Mouse (Mus musculus) urinary bladder, adult 18-20 months (tissue): ENCODE measurements around the gene Art1.

Experiments
- DNase-seq, 2 experiments: peaks; one replicate each; pipeline ENCODE4 v3.0.0; 2022; ENCODE audit warnings: low spot score in 2 of 2, mixed read lengths in 2 of 2

Art1 gene

DNA sequence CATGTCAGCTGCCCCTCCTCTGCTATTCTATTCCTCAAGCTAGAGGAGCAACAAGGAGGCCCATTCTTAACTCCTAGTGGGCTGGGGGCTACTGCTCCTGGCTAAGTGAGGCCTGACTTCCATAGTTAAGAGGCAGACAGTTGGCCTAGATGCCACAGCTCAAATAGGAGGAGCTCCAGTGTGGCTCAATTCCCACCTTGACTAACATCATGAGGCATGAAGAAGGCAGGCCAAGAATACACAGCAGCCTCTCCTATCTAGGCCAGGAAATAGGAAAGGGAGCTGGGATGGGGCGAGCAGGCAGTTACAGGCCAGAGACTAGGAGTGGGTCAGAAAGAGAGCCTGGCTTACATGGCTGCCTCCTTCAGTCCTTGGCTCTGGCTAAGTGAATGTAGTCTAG, 6.7 kb downstream of the Art1 start:
- DNase-seq: no peak

DNA sequence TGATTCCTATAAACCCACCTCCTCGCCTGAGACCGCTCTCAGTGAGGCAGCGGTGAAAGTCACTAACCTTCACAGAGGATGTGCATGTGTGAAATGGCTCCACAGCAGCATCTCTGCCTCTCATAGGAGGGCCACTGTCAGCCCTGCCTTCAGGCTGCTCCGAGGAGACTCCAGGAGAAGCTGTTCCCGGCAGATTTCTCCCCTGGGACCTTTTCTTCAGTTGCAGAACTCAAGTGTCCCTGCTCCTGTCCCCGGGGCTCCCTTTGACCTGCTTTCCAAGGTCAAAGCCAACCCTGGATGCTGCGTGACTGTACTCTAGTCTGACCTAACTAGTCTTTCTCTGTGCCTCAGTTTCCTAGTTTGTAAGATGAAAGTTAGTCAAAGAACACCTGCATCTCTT, 7.6 kb downstream of the Art1 start, which contains the start of gene Art5:
Art5 (minus strand) TSS at position 319 of the 400 bp plus-strand sequence.
- no peak for DNase-seq

- DNase-seq: no peak
Observed at GRCm38 (mm10) chr7:102109746-102110145, 8.2 kb downstream of the Art1 start.

DNA sequence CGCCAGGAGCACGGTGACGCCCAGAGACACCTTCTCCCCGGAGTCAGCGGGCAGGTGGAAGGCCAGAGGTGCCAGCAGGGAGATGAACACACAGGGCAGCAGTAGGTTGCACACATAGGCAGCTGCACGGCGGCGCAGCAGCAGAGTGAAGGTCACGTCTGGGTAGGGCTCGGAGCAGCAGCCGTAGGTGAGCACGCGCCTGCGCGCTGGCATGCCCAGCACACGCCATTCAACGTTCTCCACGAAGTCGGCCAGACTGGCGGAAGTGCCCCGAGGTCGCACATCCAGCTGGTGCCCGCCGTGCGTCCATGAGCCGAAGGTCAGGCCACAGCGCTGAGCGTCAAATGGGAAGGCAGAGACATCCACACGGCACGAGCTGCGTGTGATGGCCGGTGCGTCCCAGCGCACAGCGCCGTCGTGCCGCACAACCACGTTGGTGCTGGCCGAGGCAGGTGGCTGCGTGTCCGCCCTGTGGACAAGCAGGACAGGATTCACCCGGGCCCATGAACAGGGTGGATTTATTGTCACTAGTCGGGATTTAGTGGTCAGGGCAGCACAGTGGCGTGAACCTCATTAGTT, 11.7 kb downstream of the Art1 start:
- DNase-seq: no peak

DNA sequence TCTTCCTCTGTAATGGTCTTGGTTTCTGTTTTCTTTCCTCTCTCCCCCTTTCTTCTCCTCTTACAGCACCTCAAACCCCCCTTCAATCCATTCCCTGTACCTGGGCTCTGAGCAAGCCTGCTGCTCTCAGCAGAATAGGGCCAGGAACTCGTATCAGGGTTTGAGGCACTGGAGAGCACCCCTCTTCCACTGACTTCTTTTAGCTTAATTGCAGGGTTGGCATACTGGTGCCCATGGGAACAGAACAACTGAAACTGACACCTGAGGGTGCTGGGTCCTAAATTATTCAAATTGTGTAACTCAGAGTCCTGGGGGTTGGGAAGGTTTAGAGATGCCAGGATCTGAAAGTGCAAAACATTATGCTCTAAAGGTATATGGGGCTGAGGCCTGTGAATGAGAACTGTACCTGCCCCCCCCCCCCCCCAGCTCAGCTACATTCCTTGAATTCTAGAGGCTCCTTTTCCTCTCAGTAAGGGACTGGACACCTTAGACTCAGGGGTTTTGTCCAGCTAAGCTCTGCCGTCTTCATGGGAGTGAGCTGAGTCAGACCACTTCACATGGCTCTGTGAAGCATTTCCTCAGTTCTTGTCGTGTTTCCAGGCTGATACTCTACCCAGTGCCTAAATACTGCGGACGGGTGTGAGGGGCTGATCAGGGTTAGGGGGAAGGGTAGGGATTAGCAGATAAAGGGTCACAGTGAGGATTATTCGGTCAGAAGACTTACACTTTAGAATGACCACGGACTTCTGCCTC, 15.2 kb downstream of the Art1 start, which contains the start of gene Chrna10:
Chrna10 (minus strand) TSS at position 250 of the 753 bp plus-strand sequence.
- DNase-seq: no peak

DNA sequence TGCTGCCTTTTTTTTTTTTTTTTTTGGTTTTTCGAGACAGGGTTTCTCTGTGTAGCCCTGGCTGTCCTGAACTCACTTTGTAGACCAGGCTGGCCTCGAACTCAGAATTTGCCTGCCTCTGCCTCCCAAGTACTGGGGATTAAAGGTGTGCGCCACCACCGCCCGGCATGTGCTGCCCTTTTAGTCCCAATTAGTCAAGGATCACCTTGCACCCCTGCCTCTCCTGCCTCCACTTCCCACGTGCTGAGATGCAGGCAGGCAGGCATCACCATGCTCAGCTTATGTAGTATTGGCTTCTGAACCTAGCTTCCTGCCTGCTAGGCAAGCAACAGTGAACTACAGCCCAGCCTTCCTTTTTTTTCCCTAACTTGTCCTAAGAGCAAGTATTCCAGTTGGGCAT, 15.8 kb downstream of the Art1 start:
- no peak for DNase-seq

DNA sequence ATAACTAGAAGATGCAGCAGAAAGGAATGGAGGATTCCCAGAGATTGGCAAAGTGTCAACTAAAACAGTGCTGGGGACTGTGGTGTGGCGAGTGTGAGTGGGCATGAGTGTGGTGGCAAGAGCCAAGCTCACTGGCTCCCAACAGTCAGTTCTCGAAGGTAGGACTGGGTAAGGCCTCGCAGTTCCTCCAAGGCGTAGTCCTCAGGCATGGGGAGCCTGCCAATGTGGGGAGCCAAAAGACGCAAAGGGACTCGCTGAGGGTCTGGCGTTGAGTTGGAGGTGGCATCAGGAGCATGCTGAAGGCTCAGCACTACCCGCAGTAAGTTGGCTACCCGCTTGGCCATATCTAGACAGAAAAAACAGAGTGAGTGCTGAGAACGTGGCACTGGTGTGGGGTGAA, 18.8 kb downstream of the Art1 start:
- no peak for DNase-seq

DNA sequence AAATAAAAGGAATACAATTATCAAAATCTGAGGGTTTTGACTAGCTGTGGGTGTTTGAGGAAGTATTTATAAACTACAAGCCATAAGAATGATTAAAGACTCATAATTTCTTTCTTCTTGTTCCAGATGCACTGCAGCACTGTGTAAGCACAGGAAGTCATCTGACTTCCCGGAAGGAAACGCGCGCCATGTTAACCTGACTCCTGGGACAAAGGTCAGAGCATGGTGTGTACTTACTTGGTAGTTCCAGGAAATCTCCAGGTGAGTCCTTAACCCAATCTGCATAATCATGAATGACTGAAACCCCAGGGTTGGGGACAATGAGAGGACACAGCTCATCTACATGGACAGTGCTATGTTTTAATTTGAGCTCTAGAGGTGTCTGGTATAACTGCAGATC, 30.9 kb downstream of the Art1 start:
- no peak for DNase-seq

DNA sequence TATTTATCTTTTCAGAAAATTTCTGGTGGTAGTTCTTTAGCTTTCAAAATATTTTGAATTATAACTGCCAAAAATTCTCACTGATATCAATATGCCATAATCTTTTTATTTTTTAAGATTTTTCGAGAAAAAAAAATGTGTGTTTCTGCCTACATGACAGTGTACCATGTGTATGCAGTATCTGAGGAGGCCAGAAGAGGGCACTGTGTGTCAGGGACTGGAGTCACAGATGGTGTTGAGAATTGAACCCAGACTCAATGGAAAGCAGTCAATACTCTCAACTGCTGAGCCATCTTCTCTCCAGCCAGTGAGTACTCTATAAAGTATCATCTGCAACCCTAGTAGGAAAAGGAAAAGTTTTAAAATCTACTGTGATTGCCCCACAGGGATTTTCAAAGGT, 35.9 kb downstream of the Art1 start:
- no peak for DNase-seq

DNA sequence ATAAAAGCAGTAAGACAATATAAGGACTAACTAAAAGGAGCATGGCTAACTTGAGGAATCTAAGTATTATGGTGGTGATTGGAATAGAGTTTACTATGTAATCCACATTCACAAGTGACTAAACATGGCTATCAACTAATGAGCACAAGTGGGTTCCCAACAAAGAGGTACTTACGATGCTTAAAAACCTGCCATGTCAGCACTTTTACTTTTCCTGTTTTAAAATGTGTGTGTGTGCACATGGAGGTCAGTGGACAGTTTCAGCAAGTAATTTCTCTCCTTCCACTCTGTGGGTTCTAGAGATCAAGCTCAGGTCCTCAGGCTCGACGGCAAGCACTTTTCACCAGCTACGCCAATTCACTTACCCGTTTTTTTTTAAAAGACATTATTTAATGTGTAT, 36.4 kb downstream of the Art1 start:
- no peak for DNase-seq

DNA sequence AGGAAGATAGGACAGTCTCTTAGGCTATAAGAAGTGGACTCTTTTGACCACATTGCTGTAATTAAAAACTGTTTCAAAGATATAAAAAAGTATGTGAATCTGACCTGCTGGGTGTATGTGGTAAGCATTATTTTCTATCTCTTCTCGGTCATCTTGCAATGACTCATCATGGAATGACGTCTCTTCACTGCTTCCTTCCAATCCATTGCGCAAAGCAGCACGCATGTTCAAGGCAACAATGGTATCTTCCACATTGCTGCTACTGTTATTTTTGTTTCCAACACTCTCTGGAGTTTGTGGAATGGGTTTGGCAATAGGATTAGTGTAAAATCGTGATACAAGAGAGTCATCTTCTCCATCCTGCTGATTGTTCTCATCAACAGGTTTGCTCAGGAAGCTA, 52.1 kb downstream of the Art1 start:
- no peak for DNase-seq
